Mouse (Mus musculus): ENCODE results near the gene Tubb2b.
A peak's percentile ranks its signal among the peaks of the same experiment; 100 is the strongest.

Gene Tubb2b

GRCm38 (mm10) chr13:34130226-34130731, at the start of gene Tubb2b:
Gene Tubb2b, minus strand, starts transcription at chr13:34130466.
- peak; percentile 98 for DNase-seq

DNA sequence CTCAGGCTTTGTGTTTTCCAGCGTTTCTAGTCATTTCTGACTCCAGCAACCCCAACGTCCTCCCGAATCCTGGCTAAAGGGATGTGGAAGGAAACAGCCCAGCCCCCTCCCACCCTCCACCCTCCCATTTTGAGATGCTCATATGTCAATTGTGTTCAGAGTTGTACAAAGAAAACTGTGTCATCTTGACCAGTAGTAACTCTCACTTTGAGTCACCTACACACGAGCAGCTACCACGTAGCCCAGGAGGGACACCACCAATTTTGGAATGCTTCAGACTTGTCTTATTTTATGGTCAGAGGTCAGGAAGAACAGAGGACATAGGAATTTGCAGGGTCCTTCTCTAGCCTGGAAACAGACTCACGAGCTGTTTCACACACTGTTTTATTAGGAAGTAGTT, 43.8 kb upstream of the Tubb2b start:
- DNase-seq, result no peak

DNA sequence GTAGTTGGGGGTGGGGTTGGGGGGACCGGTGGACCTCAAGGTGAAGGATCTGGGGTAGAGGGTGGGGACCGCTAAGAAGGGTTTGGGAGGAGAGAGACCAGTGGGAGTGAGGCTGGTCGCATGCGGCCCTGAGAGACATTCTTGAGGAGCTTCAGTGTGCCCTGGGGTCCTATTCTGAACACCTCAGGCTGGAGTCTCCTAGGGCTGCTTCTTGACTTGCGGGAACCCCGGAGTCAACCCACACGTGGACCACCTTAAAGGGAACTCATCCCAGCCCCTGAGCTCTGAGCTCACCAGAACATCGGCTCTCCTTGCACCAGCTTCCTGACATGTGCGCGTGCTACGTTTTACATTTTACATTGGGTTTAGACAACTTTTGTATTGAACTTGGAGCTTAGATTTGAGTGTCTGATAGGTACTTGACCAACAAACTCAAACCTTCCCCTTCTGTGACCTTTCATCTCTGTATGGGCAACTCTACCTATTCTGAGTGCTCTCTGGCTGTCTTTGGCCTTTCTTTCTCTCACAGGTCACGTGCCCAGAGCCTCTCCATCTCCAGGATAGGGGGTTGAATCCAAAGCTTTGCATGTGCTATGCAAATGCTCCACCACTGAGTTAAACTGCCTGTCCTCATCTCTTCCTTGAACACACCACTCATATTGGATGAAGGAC, 33.2 kb upstream of the Tubb2b start:
- no peak for DNase-seq

DNA sequence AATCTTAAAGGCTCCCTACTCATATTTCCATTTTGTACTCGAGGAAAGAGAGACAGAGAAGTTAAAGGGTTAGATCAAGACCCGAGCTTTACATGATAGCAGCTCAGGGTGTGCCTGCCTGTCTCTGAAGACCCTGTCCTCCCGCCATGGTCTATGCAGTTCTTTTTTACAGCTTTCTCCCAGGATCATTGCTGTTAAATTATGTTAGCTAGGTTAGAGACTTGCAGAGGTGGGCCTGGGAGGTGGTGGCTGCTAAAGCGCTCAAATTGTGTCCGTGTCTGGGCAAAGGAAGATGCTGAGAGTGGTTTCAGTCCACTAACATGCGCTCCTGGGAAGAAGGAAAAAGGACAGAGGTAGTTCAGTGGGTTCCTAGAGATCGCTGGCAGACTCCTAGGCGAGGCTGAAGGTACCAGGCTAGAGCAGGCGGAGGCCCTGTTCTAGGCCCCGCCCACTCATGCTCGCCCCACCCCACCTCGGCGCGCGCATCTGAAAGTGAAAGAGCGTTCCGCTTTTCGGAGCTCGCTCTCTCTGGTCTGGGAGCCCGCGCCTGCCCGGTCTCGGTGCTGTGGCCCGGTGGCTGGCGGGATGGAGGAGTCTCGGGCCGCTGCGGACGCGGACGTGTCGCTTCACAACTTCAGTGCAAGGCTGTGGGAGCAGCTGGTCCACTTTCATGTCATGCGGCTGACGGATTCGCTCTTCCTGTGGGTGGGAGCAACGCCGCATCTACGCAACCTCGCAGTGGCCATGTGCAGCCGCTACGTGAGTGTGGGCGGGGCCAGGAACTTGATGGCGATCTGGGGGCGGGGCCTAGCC, 32.4 kb upstream of the Tubb2b start, which contains the start of gene Psmg4:
Psmg4 (plus strand) TSS at position 474 of the 813 bp plus-strand sequence.
- peak; percentile 92 for DNase-seq

DNA sequence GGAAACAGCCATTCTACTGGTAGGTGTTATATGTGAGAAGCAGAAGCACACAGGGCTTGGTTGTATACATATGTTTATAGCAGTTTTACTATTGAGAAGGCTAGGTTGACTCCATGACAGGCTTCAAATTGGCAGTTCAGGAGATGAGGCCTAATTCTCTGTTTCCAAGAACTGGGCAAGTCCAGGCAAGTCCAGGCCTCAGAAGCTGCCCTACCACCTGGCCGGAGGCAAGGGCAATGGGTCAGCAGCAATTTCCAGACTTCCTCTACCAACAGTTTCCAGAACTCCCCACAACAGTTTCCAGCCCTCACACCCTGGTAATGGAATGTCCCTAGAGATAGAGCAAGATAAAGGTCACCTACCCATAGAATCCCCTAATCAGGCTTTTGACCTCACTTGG, 29.7 kb upstream of the Tubb2b start:
- no peak for DNase-seq

GRCm38 (mm10) chr13:34157596-34158157, 27.4 kb upstream of the Tubb2b start:
- no peak for DNase-seq

DNA sequence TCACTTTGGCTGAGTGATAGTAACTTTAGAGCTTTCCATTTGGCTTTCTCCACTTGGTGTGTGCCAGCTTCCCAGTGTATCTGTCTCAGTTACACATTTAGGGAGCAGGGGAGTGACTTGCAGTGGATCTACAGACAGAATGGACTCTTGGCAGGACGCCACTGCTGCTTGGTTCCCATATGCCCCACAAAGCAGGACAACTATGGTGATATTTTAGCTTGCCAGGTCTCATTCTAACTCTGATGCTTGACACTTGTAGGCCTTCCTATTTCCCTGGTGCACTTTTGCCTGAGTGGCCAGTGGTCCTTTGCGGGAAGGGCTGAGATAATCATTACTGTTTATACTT, 26.5 kb upstream of the Tubb2b start:
- DNase-seq, result peak; percentile 67

DNA sequence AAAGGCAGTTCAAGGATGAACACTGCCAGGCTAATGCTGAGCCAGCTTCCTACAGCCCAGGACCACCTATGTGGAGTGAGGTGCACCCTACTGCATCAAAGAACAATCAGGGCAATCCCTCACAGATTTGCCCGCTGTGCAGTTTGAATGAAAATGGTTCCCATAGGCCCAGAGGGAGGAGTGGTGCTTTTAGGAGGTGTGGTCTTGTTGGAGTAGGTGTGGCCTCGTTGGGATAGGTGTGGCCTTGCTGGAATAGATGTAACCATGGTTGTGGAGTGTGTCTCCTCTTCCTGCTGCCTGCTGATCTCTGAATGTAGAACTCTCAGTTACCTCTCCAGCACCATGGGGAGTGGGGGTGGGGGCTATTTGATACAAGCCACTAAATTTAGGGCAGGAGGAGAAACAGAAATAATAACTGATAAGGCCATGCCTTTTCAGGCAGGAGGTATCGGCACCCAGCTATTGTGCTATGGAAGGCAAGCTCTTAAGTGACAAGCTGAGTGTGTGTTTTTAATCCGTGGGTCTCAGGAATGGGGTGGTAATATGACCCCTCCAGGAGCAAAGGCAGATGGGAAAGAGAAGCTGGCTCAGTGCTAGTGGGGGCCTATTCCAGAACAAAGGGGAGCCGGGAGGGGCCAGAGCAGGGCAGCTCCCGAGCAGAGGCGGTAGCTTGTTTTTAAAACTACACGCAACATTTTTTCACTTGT, 26.0 kb upstream of the Tubb2b start:
- no peak for DNase-seq

DNA sequence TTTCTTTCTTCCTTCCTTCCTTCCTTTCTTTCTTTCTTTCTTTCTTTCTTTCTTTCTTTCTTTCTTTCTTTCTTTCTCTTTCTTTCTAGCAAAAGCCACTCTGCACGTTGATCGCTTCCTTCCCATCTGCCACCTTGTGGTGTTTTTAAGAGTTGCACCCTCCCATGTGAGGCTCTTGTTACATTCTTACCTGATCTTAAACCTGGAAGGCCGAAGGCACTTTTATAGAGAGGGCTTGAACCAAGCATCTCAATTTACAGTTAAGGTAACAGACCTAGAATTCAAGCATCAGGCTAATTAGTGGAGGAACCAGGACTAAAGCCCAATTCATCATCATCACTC, 24.6 kb upstream of the Tubb2b start:
- DNase-seq, result peak; percentile 72

DNA sequence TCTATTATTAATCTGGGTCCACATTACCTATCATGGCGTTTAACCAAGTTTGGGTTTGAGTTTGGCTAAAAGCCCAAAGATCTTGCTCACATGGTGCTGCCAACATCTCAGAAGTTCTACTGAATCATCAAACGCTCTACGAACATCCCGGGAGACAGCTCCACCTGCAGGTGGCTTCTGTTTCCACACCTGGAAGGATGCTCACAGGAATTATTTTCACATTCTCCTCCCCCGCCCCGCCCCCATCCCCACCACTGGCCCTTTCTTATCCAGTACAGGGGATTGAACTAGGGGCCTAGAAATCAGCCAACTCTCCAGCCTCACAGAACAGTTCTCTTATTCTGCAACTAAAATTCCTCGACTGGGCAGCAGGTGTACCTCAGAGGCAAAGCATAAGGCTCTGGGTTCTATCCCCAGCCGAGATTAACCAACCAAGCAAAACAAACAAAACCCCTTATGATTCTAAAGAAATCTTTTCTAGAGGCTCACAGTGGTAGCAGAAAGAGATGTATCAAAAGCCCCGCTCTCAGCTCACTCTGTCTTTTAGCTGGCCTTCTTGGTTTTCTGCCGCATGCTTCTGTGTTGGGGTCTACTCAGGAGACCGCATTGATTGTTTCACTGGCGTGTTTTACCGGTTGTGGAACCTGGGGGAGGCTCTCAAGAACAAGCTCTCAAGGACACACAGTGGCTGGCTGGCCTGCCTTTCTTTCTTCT, 24.1 kb upstream of the Tubb2b start:
- peak; percentile 85 for DNase-seq

DNA sequence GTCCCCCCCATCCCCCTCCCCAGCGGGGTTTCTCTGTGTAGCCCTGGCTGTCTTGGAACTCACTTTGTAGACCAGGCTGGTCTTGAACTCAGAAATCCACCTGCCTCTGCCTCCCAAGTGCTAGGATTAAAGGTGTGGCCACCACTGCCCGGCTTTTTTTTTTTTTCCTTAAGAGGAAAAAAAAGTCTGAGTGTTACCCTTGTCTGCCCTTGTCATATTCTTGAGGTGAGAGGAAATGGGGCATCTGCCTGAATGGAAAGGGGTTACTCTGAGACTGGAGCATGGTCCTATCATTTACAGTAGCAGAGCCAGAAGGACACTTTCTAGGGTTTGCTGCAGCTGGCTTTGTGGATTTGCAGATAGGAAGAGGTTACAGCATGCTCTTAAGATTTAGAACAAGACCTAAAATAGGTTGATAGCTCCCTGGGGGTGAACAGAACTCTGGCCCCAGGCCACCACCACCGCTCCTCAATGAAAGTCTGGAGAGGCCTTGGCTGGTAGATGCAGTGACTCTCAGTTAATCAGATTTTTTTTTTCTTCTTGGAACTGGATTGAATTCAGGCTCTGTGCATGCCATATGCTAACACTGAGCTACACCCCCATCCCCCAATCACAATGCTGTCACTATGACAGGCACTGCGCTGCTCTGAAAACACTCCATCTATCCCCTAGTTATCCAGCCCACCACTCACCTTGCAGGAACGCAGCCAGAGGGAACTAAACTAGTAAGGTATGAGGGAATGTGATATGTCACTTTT, 23.2 kb upstream of the Tubb2b start:
- no peak for DNase-seq

- no peak for DNase-seq
Observed at GRCm38 (mm10) chr13:34152695-34153094, 22.4 kb upstream of the Tubb2b start.

DNA sequence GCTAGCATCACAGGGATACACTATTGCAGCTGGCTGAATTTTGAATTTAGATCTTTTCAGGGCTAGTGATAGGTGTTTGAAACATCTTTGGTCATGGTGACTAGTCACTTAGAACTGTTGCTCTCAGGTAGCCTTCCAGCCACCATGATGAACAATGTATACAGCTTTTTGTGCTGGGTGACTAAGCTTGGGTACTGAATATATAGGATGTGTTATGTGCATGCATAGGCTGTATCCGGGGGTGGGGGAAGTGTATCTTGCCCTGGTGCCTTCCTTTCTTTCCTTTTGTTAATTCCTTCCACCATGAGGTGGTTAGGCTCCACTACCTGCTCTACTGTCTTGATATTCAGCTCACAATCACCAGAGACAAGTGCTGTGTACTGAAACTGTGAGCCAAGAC, 21.2 kb upstream of the Tubb2b start:
- DNase-seq, result no peak

GRCm38 (mm10) chr13:34150271-34151027, 20.2 kb upstream of the Tubb2b start:
- DNase-seq, result peak; percentile 66

DNA sequence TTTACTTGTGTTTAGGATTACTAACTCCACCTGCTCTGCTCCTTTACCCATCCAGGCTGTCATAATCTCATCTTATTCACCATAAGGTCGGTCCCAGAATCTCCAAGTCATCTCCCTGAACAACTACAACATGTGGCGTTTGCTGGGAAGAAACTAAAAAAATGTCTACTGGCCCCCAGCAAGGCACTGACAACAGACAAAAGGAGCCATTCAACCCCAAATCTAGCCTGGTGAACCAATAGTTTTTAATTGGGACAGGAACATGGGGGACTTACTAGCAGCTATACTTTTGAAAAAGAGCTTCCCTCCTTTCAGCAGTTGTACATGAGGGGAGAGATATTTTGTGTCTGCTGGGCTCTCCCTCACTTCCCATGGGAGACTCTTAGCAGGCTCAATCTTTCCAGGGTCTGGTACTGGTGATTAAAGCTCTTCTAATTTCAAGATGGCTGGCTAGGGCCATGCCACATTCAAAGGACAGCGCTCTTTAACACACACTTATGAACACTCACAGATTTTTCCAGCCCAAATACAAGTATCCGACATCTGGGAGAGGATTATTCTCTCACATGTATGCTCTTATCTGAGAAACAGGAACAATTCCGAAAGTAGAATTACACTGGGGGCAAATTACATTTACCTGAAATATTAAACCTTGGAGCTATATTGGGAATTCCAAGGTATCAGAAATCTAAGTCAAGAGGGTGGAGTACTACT, 19.4 kb upstream of the Tubb2b start:
- DNase-seq, result no peak

GRCm38 (mm10) chr13:34148767-34149392, 18.6 kb upstream of the Tubb2b start:
- peak; percentile 69 for DNase-seq

DNA sequence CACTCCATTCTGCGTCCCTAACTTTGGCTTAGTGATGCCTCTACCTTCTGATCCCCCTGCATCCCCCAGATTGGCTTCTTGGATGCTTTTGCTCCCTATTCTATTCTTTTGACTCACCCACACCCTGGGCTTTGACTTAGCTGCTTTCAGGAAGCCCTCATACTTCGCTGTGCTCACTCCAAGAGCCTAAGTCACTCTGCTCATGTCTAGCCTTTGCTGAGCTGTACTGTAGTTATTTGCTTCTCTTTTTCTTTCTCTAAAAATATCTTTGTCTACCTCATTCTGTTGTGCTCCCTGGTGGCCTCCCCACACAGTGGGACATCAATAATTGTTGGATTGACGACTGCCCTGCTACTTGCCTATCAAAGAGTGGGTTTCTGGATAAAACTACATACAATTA, 17.9 kb upstream of the Tubb2b start:
- DNase-seq, result no peak

DNA sequence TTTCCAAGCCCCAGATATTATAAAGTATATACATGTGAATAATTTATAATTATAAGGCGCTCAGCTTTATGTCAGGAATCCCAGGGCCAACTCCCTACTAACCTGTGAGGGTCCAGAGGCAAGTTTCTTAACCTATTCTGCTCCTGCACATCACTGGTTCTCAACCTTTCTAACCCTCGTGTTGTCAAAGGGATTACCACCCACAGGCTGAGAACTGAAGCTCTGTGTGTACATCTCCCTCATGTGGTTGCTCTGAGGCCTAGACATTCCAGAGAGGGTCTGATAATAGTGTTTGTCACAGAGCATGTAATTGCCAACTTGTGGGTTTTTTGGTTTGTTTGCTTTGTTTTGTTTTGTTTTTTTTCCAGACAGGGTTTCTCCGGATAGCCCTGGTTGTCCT, 16.6 kb upstream of the Tubb2b start:
- no peak for DNase-seq

- no peak for DNase-seq
Observed at GRCm38 (mm10) chr13:34143389-34143788, 13.1 kb upstream of the Tubb2b start.

DNA sequence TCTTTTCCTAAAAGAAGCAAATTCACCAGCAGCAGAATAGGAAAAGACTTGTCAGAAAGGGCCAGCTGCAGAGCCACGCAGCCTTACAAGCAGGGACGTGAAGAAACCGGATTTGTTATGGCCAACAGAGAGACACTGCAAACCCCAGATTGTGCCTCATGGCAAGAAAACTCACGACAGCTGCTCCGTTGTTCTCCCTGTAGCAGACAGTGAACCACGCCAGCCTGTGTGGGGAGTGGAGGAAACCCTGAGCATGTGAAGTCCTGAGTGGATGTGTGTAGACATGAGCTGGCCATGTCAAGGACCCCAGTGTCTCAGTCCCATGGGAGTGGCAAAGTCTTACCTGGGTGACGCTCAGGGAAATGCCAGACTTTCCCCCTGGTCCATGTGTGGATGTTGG, 6.3 kb upstream of the Tubb2b start:
- DNase-seq, result peak; percentile 41
